ENCODE assay signal across 11 mouse cellular contexts in the genomic region with DNA sequence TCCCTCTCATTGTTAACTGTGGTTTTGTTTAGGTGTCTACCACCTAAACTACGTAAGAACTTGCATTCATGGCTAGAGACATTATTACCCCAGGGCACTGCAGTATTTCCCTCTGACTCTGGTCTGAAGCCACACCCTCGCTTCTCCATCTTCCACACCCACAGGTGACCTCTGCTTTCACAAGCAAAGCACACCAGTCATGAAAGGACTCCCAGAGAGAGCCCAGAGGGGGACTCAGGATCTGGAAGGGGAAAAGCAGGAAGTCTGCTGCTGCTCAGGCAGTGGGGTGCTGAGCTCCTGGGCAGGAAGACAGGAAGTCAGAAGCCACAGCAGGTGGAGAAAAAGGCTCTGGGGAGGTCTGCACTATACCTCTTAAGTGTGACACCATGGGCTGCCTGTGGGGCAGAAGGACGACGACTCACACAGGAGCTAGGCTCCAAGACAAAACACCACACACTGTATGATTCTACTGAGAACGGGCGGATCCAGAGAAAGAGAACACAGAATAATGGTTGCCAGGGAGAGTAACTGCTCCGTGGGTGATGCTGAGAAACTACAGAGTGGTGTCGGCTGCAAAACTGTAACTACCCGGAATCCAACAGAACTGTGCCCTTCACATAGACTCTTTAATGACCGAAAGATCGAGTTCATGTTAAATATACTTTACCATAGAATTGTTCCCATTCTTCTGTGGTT.
DNase-seq lines count a peak whose midpoint lies in the region; ATAC-seq and TF ChIP-seq lines count a peak whose summit lies in the region.
"Had no signal": no experiment of that assay in that cellular context is flagged by ENCODE, and none has a peak within 500 bp of the region (broad histone marks: within the 10 kb centered on the region; RNA-seq: fewer than 3 reads in every experiment).

No protein-coding gene starts in this region.

- TF ChIP-seq CTCF in left cerebral cortex, adult 2 months (IDR thresholded peaks at IDR 0.05): no peak
- TF ChIP-seq CTCF in brain, embryonic 14.5 days (IDR thresholded peaks at IDR 0.05; ENCODE audit: borderline replicate concordance, extremely low read depth, insufficient read depth, insufficient read length): no peak

- H3K4me3 ChIP-seq in left cerebral cortex, adult 2 months: no peak overlapping the region
- H3K4me3 ChIP-seq: heart, embryonic 10.5 days; hindbrain, embryonic 13.5 days; myocyte had no signal

- intact Hi-C loops in left cerebral cortex, adult 2 months (cut with DNase I): no loop called here

- TF ChIP-seq POLR2A in brain, embryonic 14.5 days (IDR thresholded peaks at IDR 0.05; ENCODE audit: borderline replicate concordance, extremely low read depth, insufficient read depth, insufficient read length, poor library complexity, severe bottlenecking): no peak

- no peak for DNase-seq in frontal cortex, postnatal 14 days (ENCODE audit: low spot score in 2 of 2)
- DNase-seq in left cerebral cortex, adult 2 months (ENCODE audit: extremely low spot score in 1 of 2, low spot score in 2 of 2): peak; percentile 29
- no peak for DNase-seq in left cerebral cortex, adult 11 months (ENCODE audit: low spot score)
- peak; percentile 11 for DNase-seq in brain, embryonic 14.5 days (ENCODE audit: low read depth)
- DNase-seq in cerebellum, postnatal 36 days: no peak
- DNase-seq in ovary, postnatal 10 days (ENCODE audit: low spot score): no peak

- peak; percentile 95 for ATAC-seq in frontal cortex, adult (ENCODE audit: low TSS enrichment)
- ATAC-seq in megakaryocyte progenitor cell, adult 5-6 weeks (replicated peaks; ENCODE audit: poor library complexity): peak; percentile 45; the same call in 1 of the 2 replicates

- H3K27ac ChIP-seq in left cerebral cortex, adult 2 months: peak overlapping the region; percentile 63
- H3K27ac ChIP-seq: heart, embryonic 10.5 days; hindbrain, embryonic 13.5 days had no signal

Comparison
In these comparisons a context has a peak if more than half of its experiments do, and no peak if none do; other contexts are left out.
1. DNase-seq: peak in left cerebral cortex, adult 2 months (2 of 2) and brain, embryonic 14.5 days (single experiment); none in frontal cortex, postnatal 14 days (0 of 2), left cerebral cortex, adult 11 months (single experiment), cerebellum, postnatal 36 days (0 of 2) and ovary, postnatal 10 days (single experiment).